Mouse (Mus musculus) small intestine, adult 2 months (tissue): ENCODE data around the gene Itga2.

Experiments
- CTCF ChIP-seq: fragments of 200-500 bp; IDR thresholded peaks from 2 replicates; pipeline ENCODE4 v1.5.1; 2012; ENCODE audit warnings: low read depth, mild to moderate bottlenecking, control low read depth, inconsistent platforms, low read length, moderate library complexity, mixed read lengths; ENCODE audit not compliant: insufficient replicate concordance, insufficient read length; ENCODE audit errors: extremely low read depth
- POLR2A ChIP-seq: fragments of 200-500 bp; IDR thresholded peaks from 2 replicates; pipeline ENCODE4 v1.6.1; 2012; ENCODE audit warnings: low read depth, mild to moderate bottlenecking, control low read depth, inconsistent platforms, low read length, moderate library complexity

GRCm38 (mm10) chr13:114887695-114888094, 44.2 kb downstream of the Itga2 start:
- TF ChIP-seq POLR2A: no peak
- TF ChIP-seq CTCF: no peak
